Mouse (Mus musculus) regulatory T cell (primary cell): ENCODE data around the gene Magi1.

Source experiments
- in situ Hi-C: fragments of 300-600 bp; cut with MboI, MseI; formaldehyde crosslinking; loops from one replicate; pipeline ENCODE4 v1.15.1; 2025; ENCODE audit warnings: high pct_unique_total_duplicates

Magi1 gene

DNA sequence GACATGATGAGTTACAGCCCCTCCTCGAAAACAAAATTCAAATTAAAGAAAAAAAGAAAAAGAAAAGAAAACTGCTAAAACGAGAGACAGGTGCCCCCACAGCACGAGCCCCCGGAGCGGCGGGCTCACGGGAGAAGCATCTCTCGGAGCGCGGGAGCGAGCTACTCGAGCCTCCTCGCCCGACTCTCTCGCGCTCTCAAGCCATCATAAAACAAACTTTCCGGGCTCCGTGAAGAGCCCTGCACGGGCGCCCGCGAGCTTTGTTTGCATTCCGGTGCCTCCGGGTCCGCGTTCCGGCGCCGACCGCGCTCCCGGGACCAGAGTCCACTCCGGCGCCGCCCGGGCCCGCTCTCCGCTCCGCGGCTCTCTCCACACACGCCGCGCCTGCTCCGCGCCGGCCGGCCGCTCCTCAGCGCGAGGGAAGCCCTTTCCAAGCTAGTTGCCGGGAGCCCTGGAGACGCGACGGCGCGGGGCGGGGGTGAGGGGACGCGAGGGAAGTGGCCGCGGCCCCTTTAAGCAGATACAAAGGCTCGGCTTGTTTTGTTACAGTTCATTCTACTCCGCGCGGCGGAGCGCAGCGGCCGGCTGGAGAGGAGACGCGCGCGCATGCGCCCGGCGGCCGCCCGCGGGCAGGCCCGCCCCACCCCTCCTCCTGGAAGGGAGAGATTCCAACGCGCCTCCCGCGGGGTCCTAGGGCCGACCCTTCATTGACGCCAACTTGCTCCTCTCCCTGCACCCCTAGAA lies at the start of gene Magi1:
Gene Magi1, minus strand, starts transcription at position 600 of the 744 bp plus-strand sequence.
- in situ Hi-C loops: no loop called here

DNA sequence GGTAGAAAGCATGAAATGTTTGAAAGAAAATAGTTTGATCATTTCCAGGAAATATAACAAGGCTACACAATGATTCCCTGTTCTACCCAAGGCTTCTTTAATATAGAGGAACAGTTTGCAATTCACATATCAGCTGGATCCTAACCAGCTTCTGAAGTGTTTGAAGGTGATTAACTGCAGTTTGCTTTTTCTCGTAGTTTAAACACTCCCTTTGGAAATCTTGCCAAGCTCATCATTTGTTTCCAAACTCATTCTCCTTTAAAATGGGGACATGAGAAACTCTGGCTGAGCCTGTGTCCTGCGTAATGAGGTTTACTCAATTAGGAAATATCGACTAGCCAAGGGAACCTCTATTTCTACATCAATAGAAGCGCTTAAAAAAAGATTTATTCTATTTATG lies 43.4 kb upstream of the Magi1 start:
- in situ Hi-C loops: no loop called here

DNA sequence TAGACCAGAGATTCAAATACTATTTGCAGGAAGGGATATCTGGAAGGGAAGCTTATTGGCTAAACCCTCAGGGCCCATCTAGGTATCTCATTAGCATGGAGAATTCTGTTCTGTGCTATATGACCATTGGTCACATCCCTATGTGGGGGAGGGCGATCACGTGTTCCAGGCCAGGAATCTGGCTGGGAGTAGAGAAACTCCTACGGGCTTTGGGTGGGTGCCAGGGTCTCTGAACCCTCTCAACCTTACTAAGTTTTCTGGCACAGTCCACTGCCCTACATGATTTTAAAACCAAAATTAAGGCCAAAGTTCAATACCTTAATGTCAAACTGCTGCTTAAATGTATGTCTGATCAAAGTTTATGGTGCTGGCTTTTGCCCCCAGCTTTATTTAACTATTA lies 33.2 kb upstream of the Magi1 start:
- in situ Hi-C loops: no loop called here

DNA sequence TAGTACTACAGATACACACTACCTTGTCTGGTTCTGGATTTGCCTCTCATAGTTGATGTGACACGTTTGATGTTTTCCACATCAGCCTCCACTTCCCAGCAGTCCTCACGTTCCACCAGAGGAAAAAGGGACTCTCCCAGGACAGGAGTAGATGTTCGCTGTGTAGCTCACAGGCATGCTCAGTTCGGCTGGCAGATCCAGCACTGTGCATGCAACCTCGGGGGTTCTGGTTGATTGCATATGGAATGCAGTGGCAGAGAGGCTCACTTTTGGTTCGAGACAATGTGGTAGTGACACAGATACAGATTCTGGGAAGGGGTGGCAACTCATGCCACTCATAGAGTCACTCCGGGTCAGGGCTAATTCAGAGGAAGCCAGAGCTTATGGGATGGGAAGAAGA lies 28.6 kb upstream of the Magi1 start:
- in situ Hi-C loops: no loop called here

DNA sequence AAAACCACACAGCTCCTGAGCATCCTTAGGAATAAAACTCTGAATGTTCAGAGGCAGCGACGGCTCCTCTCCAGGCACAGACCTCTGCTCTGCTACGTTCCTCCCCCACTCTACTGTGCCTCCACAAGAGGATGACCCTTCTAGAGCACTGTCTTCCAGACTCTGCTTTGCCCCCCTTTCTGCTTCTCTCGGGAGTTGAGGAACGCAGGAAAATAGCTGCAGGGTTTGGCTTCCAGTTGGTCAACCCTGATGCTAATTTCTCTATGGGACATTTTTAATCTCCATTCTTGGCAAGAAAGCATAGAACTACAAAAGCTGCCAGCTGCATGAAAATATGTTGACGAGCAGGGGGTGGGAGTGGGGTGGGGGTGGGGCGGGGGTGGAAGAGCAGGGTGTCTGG lies 24.8 kb upstream of the Magi1 start:
- in situ Hi-C loops: no loop called here

DNA sequence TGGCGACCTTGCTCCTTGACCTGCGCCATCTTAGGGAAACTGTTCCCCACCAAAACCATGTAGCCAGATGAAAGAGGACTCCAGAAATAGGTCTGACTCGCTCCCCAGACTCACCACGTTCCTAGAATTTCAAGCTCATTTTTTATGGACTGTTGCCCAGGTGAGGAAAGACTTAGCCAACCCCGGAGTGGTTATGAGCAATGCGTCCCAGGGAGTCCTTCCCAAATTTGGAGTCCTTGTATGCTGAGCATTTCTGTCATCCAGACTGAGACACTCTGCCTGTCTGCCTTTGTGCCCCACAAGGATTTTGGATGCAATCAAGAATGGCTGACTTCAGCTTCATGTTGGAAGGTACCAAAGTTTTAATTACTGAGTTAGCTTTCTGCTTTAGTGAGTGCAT lies 19.8 kb upstream of the Magi1 start:
- in situ Hi-C loops: no loop called here

DNA sequence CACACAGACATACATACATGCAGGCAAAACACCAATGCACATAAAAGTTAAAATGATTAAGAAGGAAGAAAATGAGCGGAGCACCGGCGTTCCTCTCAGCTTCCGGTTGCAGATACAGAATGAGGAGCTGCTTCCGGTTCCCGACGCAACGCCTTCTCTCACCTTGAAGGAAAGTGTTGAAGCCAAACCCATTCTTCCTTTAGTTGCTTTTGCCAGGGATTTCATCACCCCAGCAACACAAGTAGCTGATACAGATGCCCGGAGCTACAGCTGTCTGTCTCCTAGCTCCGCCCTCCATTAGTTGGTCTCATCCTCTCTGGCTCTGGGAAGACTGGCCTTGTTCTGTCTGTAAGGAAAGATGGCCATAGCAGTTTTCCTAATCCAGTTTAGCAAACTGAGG lies 18.1 kb upstream of the Magi1 start:
- in situ Hi-C loops: no loop called here

DNA sequence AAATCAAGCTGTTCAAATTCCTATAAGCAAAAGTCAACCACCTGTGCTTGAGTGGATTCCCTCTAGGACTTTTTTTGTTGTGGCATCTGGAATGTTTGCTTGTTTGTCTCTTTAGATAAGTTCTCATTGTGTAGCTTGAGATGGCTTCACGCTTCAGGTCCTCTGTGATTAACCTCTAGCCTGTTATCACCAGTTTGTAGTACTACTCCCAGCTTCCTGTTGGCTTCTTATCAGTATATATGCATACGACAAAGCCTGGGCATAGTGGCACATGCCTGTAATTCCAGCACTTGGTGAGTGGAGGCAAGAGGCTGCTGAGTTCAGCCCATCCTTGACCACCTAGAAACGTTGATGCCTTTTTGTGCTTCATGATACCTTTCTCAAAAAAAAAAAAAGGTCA lies 16.8 kb upstream of the Magi1 start:
- in situ Hi-C loops: no loop called here

DNA sequence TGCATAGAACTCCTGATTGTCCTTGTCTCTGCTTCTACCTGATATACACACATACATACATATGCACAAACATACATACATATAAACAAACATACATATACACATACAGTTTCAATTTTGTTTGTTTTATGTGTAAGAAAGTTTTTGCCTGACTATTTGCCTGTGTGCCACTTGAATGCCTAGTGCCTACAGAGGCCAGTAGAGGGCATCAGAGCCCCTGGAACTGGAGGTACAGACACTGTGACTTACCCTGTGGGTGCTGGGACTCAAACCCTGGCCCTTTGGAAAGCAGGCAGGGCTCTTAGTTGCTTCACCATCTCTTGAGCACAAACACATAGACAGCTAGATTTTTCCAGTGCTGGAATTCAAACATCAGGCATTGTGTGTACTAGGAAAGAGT lies 3.7 kb upstream of the Magi1 start:
- in situ Hi-C loops: no loop called here

DNA sequence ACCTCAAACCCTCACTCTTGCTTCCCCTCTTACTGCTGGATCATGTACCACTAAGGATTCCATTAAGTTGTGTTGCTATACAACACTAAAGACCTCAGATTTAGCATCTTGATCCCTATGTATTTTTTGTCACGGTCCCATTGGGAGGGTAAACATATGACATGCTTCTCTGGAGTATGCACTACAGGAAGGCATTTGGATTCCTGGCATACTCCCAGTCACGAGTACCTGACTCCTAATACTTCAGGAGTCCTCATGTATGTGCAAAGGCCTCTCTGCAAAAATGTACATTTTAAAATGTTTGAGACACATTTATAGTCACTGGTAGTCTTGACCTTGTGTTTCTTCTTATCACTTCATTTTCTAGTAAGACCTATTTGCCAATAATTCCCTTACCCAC lies 2.8 kb upstream of the Magi1 start:
- in situ Hi-C loops: no loop called here

DNA sequence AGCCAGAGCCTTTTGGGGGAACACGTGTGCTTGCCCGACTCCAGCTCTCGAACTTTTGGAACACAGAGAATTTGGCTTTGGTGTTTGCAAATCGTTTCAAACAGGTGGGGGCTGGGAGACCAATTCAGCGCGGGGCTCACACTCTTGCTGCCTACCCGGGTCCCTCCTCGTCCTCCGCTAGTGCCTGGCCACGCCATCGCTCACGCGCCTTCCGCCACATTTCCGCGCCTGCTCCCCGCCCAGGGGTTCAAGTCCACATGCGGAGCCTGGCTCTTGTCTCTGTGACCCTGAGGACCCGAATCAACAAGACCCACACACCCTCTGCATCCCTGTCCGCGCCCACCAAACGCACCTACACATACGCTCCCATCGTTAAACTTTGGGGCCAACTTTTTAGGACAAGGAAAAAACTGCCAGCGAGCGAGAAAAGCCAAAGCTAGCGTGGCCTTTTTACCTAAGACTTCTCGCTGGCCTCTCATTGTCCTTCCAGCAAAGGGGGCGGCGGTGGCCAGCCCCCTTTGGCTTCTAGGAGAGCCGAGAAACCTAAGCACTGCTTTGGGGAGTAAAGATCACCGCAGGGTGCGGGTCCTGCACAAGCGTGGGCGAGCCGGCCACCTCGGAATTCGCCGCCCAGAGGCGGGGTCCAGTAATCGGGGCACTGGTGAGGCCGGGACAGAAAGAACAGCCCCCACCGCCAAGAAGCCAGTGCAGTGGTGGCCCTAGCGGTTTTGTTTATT lies 540 bp upstream of the Magi1 start:
- in situ Hi-C loops: no loop called here

DNA sequence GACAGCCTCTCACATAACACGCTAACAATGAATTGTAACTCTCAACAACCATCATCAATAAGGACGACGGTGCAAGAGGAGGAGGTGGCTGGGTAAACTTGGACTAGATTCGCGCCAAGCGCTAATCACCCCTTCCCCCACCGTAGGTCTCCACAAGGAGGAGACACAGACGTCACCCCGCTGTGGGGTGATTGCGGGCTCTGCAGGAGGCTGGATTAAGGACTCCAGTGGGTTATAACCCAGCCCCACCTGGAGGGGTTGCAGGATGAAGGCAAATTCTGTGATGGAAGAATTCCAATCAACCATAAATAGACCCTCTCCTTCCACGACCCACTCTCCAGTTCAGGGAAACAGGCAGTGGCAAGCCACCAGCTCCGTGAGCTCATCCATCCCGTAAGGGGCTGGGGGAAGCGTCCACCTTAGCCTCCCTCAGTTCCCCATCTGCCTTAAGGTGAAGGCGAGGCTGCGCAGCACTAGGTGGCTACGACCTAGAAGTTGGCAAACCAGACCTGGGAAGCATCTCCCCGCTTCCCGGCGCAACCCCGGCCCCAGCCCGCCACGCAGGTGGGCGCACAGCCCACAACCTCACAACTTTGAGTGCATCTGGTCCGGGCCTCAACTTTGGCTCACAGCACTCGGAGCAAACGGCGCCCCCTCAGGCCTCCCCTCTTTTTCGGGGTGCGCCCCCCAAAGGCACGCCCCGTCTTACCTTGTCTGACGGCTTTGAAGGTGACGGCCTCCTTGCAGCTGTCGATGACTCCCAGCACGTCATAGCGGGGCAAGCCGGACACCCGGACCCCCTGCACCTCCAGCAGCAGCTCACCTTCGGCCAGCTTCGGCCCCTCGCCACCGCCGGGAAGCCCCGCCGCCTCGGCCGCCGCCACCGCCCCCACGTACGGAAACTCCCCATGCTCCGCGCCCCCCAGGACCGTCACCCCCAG lies 1.1 kb downstream of the Magi1 start:
- in situ Hi-C loops: no loop called here

DNA sequence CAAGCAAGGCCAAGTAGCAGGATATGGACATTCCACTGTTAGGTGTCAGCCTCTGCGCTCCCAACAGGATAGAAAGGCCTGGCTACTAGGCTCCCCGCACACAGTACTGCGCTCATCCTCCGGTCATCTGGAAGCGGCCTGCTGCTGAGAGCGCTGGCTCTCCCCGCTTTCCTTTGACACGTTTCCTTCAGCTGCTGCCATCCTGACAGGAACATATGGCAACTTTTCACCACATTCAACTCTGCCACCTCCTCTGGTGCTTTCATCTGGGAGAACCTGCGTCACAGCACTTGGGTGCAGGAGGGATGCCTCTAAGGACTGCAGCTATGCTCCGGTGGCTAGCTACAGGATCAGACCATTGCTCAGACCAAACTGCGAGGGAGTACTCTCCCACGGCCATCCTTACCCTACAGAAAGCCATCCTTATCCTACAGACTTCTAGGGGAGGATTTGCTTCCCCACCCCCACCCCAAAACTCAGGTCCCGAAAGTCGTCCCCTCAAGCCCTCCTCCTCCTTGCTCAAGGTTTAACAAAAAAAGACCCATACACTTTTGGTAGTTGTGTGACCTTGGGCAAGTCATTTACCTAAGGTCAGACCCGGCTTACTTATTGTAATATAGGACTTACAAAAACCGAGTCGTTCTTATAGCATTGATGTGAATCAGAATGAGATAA lies 2.0 kb downstream of the Magi1 start:
- in situ Hi-C loops: no loop called here

DNA sequence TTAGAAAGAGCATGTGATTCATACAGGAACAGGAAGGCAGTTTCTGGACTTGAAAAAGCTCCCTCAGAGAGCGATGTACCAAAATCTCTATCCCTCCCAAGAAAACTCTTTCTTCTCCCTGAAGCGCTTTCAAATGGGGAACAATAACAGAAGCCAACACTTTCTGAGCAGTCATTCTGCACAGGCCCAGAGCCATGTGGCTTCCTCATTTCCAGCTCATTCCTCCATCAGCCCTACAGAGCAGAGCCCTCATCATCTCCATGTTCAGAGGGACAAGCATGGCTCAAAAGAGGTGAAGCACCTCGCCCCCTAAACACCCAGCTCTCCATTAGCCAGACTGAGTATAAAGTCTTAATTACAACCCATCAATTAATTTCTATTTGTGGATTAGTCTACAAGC lies 9.8 kb downstream of the Magi1 start:
- in situ Hi-C loops: no loop called here

DNA sequence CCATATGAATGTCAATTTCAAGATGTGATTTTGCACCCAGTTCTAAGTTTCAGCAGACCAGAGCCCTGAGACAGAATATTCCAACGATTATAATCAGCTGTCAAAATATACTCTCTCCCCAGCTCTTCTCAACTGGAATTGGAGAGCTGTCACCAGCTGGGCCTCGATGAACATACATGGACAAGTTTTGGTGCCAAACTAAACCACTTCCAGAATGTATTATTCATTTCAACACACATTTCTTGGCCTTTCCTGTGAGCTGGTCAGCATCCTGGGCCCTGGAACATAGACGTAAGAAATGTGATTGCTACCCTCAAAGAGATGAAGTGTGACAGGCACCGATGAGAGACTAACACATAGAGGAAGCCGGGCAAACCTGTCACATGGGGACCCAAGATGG lies 13.7 kb downstream of the Magi1 start:
- in situ Hi-C loops: no loop called here

DNA sequence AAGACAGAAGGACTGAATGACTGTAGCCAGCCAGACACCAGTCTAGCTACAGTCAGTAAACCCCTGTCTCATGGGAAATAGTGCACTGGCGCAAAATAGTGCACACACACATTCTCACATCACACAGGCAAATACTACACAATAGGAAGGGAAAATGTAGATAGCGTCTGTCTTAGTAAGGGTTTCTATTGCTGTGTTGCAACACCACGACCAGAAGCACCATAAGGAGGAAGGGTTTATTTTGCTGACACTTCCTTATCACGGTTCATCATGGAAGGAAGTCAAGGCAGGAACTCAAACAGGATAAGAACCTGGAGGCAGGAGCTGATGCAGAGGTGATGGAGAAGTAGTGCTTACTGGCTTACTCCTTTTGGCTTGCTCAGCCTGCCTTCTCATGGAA lies 14.5 kb downstream of the Magi1 start:
- in situ Hi-C loops: no loop called here

DNA sequence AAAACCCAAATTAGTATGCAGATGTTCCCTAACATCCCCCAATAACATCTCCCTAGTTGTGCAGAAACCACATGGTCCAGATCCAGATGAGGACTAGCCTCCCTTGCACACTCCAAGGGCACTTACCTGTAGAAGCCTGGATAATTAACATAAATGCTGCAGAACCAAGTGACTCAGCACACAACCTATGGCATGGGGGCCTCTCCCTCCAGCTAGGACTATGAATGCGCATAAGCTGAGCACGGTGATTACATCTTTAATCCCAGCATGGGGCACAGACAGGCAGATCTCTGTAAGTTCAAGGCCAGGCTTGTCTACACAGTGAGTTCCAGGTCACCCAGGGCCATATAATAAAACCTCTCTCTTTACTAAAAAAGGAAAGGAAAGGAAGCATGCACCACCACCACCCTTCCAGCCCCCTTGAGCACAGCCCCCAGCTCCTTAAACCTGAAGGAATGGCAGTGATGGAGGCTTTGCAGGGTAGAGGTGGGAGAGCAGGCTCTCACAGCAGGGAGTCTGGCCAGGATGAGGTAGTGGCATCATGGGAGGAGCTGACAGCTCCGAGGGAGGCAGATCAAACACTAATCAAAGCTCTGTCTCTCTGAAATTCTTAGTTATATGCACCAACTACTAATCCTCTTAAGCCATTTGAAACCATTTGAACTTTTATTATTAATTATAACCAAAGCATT lies 18.3 kb downstream of the Magi1 start:
- in situ Hi-C loops: no loop called here

DNA sequence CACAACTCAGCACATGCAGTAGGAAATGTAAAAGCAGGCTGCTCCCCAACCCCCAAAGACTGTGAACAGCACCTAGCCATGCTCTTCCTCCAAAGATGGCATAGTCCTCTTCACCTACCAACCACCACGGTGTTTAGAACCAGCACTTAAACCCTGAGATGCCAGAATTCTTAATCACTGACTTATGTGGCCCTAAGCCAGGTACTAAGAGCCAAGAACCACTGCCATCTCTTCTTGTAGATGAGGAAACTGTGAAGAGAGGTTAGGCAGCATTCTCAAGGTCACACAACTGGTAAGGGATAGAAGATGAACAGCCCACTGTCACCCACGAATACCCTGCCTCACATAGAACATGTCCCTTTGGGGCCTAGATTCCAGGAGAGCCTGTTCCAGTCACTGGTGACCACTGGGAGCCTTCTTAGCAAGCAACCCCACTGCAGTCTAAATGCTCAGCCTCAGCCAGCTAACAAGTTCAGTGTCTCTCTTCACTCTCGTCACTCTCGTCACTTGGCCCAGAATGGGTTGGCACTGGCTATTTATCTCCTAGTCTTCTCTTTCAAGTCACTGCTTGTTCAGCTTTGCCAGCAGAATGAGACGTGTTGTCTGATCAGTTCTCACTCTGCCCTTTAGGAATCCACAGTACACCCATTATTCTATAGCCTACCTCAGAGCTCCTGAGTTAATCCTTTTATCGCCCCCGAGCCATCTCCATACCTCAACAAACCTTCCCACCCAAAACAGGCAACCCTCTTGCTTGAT lies 19.4 kb downstream of the Magi1 start:
- in situ Hi-C loops: no loop called here

DNA sequence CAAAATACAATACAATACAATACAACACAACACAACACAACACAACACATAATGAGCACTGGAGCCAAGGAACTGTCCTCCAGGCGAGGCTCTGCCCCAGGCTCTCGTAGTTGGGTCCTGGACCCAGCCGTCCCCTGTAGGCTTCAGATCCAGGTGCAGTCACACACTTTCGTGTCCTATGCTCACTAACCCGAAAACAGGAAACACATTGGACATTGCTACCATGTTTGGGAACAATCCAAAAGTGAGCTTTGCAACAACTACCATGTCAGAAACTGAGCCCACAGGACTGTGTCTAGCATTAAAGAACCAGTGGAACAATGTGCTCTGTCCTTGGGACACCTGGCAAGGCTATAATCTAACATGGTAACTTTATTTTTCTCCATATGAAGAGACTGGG lies 22.9 kb downstream of the Magi1 start:
- in situ Hi-C loops: no loop called here

DNA sequence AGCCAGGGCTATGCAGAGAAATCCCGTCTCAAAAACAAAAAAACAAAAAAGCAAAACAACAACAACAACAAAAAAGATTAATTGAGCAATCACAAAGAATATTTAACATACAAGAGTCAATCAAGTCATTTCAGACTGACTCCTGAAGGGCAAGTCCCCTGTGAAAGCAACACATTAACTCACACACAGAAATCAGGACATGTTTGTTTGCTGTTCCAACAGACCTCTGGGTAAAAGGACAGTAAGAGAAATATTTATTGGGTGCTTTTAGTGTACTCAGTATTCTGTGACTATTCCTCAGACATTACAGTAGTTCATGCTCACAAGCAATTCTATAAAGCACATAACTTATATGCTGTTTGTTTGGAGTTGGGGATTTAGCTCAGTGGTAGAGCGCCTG lies 23.7 kb downstream of the Magi1 start:
- in situ Hi-C loops: no loop called here

DNA sequence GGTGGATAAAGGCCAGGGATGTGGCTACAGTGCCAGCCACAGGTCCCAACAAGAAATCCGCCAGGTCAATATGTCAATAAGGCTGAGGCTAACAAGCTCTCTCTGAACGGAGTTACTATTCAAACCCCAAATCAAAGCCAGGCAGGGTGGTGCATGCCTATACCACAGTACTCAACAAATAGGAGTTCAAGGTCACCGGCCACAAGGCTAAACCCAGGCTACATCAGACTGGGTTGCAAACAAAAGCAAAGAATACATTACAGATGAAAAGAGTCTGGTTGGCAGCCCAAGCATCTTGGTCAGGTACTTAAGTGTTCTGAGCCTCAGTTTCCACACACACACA lies 25.9 kb downstream of the Magi1 start:
- in situ Hi-C loops: no loop called here
